ENCODE assay signal across 10 mouse cellular contexts in the genomic region with DNA sequence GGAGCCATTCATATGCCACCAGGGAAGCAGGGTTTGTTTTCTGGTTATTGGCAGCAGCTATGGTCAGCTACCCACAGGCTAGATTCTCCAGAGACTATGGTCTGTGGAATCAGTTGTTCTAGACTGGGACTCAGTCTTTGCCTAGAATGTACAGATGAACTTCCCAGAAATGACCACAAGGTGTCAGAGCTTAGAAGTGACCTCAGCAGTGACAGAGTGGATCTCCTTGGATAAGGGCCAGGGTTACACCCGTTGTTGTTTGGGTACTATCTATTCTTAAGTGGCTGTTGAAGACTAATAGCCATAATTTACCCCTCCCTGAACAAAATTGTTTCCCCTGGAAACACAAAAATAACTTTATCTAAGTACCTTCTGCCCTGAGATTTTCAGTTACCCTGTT. TPM values are rescaled to one million over a fixed set of nuclear protein-coding genes. Genes with fewer than 3 reads are reported as not detected.
DNase-seq lines count a peak whose midpoint lies in the region; ATAC-seq lines count a peak whose summit lies in the region.
"Had no signal": no experiment of that assay in that cellular context is flagged by ENCODE, and none has a peak within 500 bp of the region (broad histone marks: within the 10 kb centered on the region; RNA-seq: fewer than 3 reads in every experiment).

No protein-coding gene starts in this region.

- no peaks in the 10 kb centered on the region for H3K27me3 ChIP-seq in kidney, embryonic 15.5 days
- no peaks in the 10 kb centered on the region for H3K27me3 ChIP-seq in midbrain, embryonic 13.5 days

- DNase-seq in adrenal gland, postnatal 10 days: peak; percentile 56
- DNase-seq in adrenal gland, postnatal 25 days: no peak
- DNase-seq in kidney, adult 8-10 months: peak; percentile 13
- peak; percentile 41 for DNase-seq in R1 (ENCODE audit: low read depth, low spot score)
- DNase-seq in lung, postnatal 25 days (ENCODE audit: low spot score): peak; percentile 46
- DNase-seq in spleen, postnatal 10 days (ENCODE audit: low spot score in 2 of 2): no peak
- DNase-seq: spleen, adult 18-20 months had no signal

- WGBS in kidney, embryonic 15.5 days: 18% methylated on average over 1 of the region's 1 CpGs
- 11% methylated on average over 1 of the region's 1 CpGs for WGBS in midbrain, embryonic 13.5 days

- H3K4me1 ChIP-seq in kidney, embryonic 15.5 days: no peaks in the 10 kb centered on the region
- no peaks in the 10 kb centered on the region for H3K4me1 ChIP-seq in midbrain, embryonic 13.5 days (replicated peaks)

- no peak overlapping the region for H3K9ac ChIP-seq in kidney, embryonic 15.5 days
- H3K9ac ChIP-seq in midbrain, embryonic 13.5 days (replicated peaks): no peak overlapping the region

- no peak for ATAC-seq in kidney, embryonic 15.5 days (replicated peaks; ENCODE audit: low FRiP score)
- no peak for ATAC-seq in midbrain, embryonic 13.5 days

- H3K36me3 ChIP-seq in kidney, embryonic 15.5 days: no peaks in the 10 kb centered on the region
- H3K36me3 ChIP-seq in midbrain, embryonic 13.5 days: no peaks in the 10 kb centered on the region

- H3K27ac ChIP-seq in kidney, embryonic 15.5 days: no peak overlapping the region
- no peak overlapping the region for H3K27ac ChIP-seq in midbrain, embryonic 13.5 days

- H3K4me3 ChIP-seq in kidney, embryonic 15.5 days (replicated peaks): no peak overlapping the region
- no peak overlapping the region for H3K4me3 ChIP-seq in midbrain, embryonic 13.5 days (replicated peaks)
- H3K4me3 ChIP-seq: megakaryocyte, embryonic 14.5 days had no signal

- H3K9me3 ChIP-seq in kidney, embryonic 15.5 days (replicated peaks): no peaks in the 10 kb centered on the region
- no peaks in the 10 kb centered on the region for H3K9me3 ChIP-seq in midbrain, embryonic 13.5 days

- no peak overlapping the region for H3K4me2 ChIP-seq in kidney, embryonic 15.5 days
- H3K4me2 ChIP-seq in midbrain, embryonic 13.5 days (replicated peaks): no peak overlapping the region

RNA-seq across cellular contexts. Expression of gene Frmpd1, which starts 21.0 kb away (rescaled TPM):
- total RNA-seq in adrenal gland, postnatal 10 days (2021): 1 to 10 TPM; 6.3 to 7.3 TPM
- 3.7 and 7.2 TPM in 2 replicates for total RNA-seq in adrenal gland, postnatal 25 days (2021)
- polyA plus RNA-seq in kidney, embryonic 15.5 days (2015; fragmentation: Nextera tagmentation; extraction: Ambion mirVana): 0.35 and 0.40 TPM in 2 replicates
- 1.1 and 1.2 TPM in 2 replicates for polyA plus RNA-seq in midbrain, embryonic 13.5 days (2015; fragmentation: Nextera tagmentation; extraction: Ambion mirVana)

RNA-seq across cellular contexts. Expression of gene Tomm5, which starts 55.8 kb away (rescaled TPM):
- total RNA-seq in adrenal gland, postnatal 10 days (2021): 100 to 1,000 TPM; 137 to 158 TPM
- total RNA-seq in adrenal gland, postnatal 25 days (2021): 84.1 and 86.5 TPM in 2 replicates
- polyA plus RNA-seq in kidney, embryonic 15.5 days (2015; fragmentation: Nextera tagmentation; extraction: Ambion mirVana): 247 and 270 TPM in 2 replicates
- 153 and 154 TPM in 2 replicates for polyA plus RNA-seq in midbrain, embryonic 13.5 days (2015; fragmentation: Nextera tagmentation; extraction: Ambion mirVana)

Comparison
In these comparisons a context has a peak if more than half of its experiments do, and no peak if none do; other contexts are left out.
1. DNase-seq: peak in adrenal gland, postnatal 10 days (single experiment), kidney, adult 8-10 months (2 of 2), R1 (single experiment) and lung, postnatal 25 days (single experiment); none in adrenal gland, postnatal 25 days (single experiment) and spleen, postnatal 10 days (0 of 2).